Mouse (Mus musculus) lung, embryonic 16.5 days (tissue): ENCODE data around the gene 1700003H04Rik. TPM values are rescaled to one million over a fixed set of nuclear protein-coding genes. Genes with fewer than 3 reads are reported as not detected.

Source experiments
- ATAC-seq: fragments of 200-750 bp; cut with Nextera tagmentation; 2 replicates; pipeline ENCODE4 v1.8.0; 2017; ENCODE audit warnings: low read depth, mild to moderate bottlenecking, moderate library complexity
- H3K27ac ChIP-seq: fragments of 300-500 bp; sonication (generic); 2 replicates; pipeline ENCODE4 v1.5.1; 2014; ENCODE audit warnings: mild to moderate bottlenecking, control low read depth, low read length
- H3K27me3 ChIP-seq: fragments of 300-500 bp; sonication (generic); 2 replicates; pipeline ENCODE4 v1.6.1; 2014; ENCODE audit warnings: low read depth, low read length, mixed read lengths; ENCODE audit not compliant: control insufficient read depth, insufficient read depth
- H3K36me3 ChIP-seq: fragments of 300-500 bp; sonication (generic); 2 replicates; pipeline ENCODE4 v1.6.1; 2014; ENCODE audit warnings: low read length; ENCODE audit not compliant: control insufficient read depth, insufficient read depth
- H3K4me1 ChIP-seq: fragments of 300-500 bp; sonication (generic); replicated peaks from 2 replicates; pipeline ENCODE4 v1.6.1; 2014; ENCODE audit warnings: low read length, mixed read lengths; ENCODE audit not compliant: control insufficient read depth, insufficient read depth
- H3K4me2 ChIP-seq: fragments of 300-500 bp; sonication (generic); 2 replicates; pipeline ENCODE4 v1.6.1; 2014; ENCODE audit warnings: low read depth, low read length, control low read depth
- H3K4me3 ChIP-seq: fragments of 300-500 bp; sonication (generic); 2 replicates; pipeline ENCODE4 v1.5.1; 2014; ENCODE audit warnings: mild to moderate bottlenecking, low read length, control low read depth
- H3K9ac ChIP-seq: fragments of 300-500 bp; sonication (generic); 2 replicates; pipeline ENCODE4 v1.6.1; 2014; ENCODE audit warnings: low read length, control low read depth
- H3K9me3 ChIP-seq: fragments of 300-500 bp; sonication (generic); 2 replicates; pipeline ENCODE4 v1.6.1; 2016; ENCODE audit warnings: low read length; ENCODE audit not compliant: control insufficient read depth
- WGBS: fragments of 180-500 bp; shearing (Covaris S2); extraction: QIAGEN DNeasy Blood & Tissue Kit; methylation state at CpG from one replicate; pipeline ENCODE4 v1.1.7; 2014; 5-methylcytosine and 5-hydroxymethylcytosine counted together
- polyA plus RNA-seq: library from polyadenylated mRNA; unstranded; fragments of >200 nt; fragmentation: Nextera tagmentation; extraction: Ambion mirVana; gene quantifications from 2 replicates; pipeline ENCODE4 v1.2.1, GENCODE M21; 2015

1700003H04Rik gene
- polyA plus RNA-seq, 1 experiment from 2014 or later: not detected

DNA sequence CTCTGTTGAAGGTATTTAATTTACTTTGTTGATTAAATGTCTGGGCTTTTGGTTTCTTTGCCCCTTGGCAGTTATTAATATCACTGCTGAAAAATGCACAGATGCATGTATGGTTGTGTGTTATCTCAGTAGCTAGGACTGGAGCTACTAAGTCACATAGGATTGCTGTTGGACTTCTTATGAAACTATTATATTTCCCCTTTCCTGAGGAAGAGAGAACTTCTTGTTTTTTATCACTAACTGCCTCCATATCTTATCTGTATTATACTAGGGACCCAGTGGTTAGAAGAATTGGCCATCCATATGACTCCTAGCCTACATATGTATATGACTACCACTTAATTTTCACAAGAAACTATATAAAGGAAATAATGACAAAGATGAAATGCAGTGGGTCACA, 24.9 kb downstream of the 1700003H04Rik start:
- Histone ChIP-seq H3K4me3 (no peak overlapping the region), H3K9me3 (no peaks in the 10 kb centered on the region), H3K27me3 (no peaks in the 10 kb centered on the region), H3K4me2 (no peak overlapping the region), H3K4me1 (no peaks in the 10 kb centered on the region), H3K9ac (no peak overlapping the region), H3K36me3 (no peaks in the 10 kb centered on the region), H3K27ac (no peak overlapping the region)
- no peak for ATAC-seq

DNA sequence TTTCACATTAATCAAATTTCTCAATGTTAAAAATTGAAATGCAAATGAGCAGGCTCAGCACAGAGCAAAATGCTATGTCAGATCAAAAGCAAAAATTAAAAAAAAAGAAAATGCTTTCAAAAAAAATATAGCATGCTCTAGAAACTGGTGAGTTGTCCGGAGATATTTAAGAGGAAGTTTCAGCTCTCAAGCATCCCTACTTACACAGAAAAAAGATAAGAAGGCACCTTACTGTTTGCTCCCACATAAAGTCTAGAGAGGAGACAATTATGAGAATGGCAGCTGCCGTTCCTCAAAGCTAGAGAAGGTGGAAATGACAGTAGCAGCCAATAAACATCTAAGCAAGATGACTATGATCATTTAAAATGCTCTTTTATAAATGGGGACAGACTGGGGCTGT, 25.8 kb downstream of the 1700003H04Rik start:
- no peak for ATAC-seq
- 65% methylated on average over 2 of the region's 2 CpGs for WGBS
- no peaks in the 10 kb centered on the region for H3K4me1 ChIP-seq

DNA sequence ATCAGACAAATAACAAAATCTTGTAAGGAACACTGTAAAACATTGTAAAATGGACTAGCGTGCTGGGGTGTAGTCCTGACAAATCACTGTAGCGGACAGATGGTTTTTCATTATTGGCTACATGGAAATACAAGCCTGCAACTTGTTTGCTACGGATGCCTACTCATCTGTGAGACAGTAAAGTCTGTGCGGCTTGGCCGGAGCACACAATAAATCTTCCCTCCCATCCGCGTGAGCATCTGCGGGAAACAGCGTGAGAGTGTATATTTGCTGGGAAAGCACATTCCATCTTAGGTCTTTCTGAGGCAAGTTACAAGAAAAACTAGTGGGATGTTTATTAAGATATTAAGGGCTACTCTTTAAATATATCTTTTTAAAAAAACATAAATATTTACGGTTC, 32.0 kb downstream of the 1700003H04Rik start:
- Histone ChIP-seq H3K4me2 (no peak overlapping the region), H3K4me3 (no peak overlapping the region), H3K4me1 (no peaks in the 10 kb centered on the region), H3K27me3 (no peaks in the 10 kb centered on the region), H3K9me3 (no peaks in the 10 kb centered on the region), H3K9ac (no peak overlapping the region), H3K27ac (no peak overlapping the region), H3K36me3 (no peaks in the 10 kb centered on the region)
- ATAC-seq: no peak
- WGBS: 63% methylated on average over 10 of the region's 10 CpGs

More for the DNA sequence above, 25.8 kb downstream of the 1700003H04Rik start:
- no peaks in the 10 kb centered on the region for H3K27me3 ChIP-seq
- no peak overlapping the region for H3K9ac ChIP-seq
- H3K4me2 ChIP-seq: no peak overlapping the region
- H3K27ac ChIP-seq: no peak overlapping the region
- H3K4me3 ChIP-seq: no peak overlapping the region
- no peaks in the 10 kb centered on the region for H3K9me3 ChIP-seq
- no peaks in the 10 kb centered on the region for H3K36me3 ChIP-seq

DNA sequence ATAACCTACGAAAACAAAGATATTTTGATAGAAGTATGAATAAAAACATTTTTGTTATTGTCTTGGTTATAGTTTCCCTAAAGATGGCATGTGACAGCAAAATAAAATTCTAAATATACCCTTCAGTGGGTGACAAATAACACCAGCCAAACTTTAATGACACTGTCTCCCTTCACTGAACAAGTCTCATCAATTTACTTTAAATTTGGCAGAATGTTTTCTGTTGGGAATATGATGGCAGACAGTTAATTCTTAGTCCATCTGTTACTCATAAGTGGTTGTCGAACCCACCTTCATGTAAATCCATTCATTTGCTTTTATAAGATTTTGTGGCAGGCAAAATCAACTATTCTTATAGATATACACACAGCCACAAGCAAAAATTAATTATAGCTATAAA, 42.6 kb downstream of the 1700003H04Rik start:
- 77% methylated on average over 2 of the region's 2 CpGs for WGBS
- Histone ChIP-seq H3K4me3 (no peak overlapping the region), H3K4me1 (no peaks in the 10 kb centered on the region), H3K27me3 (no peaks in the 10 kb centered on the region), H3K9ac (no peak overlapping the region), H3K36me3 (no peaks in the 10 kb centered on the region), H3K4me2 (no peak overlapping the region), H3K9me3 (no peaks in the 10 kb centered on the region), H3K27ac (no peak overlapping the region)
- no peak for ATAC-seq

DNA sequence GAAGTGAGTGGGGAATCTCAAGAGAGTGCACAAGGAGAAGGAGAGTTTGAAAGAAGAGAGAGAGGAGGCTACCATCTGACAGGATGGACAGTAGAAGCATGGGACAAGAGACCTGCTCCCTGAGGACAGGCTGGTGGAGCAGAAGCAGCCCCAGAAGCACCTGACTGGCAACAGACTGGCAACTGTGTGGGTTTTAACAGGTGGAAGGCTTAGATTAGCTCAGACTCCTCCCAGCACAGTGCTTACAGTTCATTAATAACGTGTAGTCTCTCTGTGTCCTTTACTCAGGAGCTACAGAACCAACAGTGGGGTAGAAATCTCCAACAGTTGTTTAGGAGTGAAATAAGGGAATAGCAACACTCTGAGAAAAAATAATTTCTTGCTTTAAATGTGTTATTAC, 44.3 kb downstream of the 1700003H04Rik start:
- ATAC-seq: no peak
- Histone ChIP-seq H3K4me2 (no peak overlapping the region), H3K9ac (no peak overlapping the region), H3K9me3 (no peaks in the 10 kb centered on the region), H3K4me3 (no peak overlapping the region), H3K4me1 (no peaks in the 10 kb centered on the region), H3K36me3 (no peaks in the 10 kb centered on the region), H3K27me3 (no peaks in the 10 kb centered on the region), H3K27ac (no peak overlapping the region)
- 26% methylated on average over 1 of the region's 1 CpGs for WGBS

DNA sequence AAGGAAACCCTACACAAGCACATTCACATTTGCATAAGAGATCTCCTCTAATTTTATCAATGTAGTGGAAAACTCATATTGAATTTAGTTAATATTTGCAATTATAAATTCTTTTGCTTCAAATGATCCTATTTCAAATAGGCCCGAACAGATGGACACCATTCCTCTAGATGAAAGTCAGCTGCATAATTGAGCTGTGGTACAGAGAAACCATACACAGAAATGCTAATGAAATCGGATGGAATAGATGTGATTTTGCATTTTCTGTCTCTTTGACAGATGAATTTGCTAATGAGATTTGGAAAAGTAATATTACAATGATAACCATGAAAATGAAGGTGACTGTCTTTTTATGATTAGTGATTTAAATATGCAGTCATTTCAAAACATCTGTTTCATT, 62.1 kb downstream of the 1700003H04Rik start:
- H3K27ac ChIP-seq: no peak overlapping the region
- no peak overlapping the region for H3K9ac ChIP-seq

More for the DNA sequence above, 62.1 kb downstream of the 1700003H04Rik start:
- Histone ChIP-seq H3K4me2 (no peak overlapping the region), H3K9me3 (no peaks in the 10 kb centered on the region), H3K27me3 (no peaks in the 10 kb centered on the region), H3K36me3 (no peaks in the 10 kb centered on the region), H3K4me3 (no peak overlapping the region), H3K4me1 (no peaks in the 10 kb centered on the region)
- ATAC-seq: no peak
- WGBS: 64% methylated on average over 2 of the region's 2 CpGs

Other genes starting within 250 kb of the 1700003H04Rik start
- not detected in 2 replicates for gene 1700006A11Rik, start 155.1 kb downstream of the 1700003H04Rik start, polyA plus RNA-seq